In the genomic region with DNA sequence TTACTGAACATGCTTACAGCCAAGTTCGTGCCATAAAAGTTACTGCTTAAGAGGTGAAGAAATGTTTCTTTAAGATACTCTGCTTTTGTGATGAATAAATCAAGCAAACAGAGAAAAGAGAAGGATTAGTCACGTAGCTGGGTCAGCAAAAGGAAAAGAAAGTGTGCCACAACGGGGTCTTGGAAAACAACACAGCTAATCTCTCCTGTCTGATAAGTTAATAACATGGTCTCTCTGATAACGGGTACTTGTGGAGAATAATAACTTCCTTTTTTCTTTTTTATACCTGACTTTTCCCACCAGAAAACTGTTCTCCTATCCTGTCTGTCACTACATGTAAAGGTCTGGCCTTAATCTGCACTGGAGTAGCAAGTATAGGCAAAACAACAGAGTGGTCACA, we compare ENCODE assay signal across 19 mouse cellular contexts. TPM values are rescaled to one million over a fixed set of nuclear protein-coding genes. Genes with fewer than 3 reads are reported as not detected.
A peak's percentile ranks its signal among the peaks of the same experiment; 100 is the strongest.
DNase-seq lines count a peak whose midpoint lies in the region; ATAC-seq and TF ChIP-seq lines count a peak whose summit lies in the region.
"Had no signal": no experiment of that assay in that cellular context is flagged by ENCODE, and none has a peak within 500 bp of the region (broad histone marks: within the 10 kb centered on the region; RNA-seq: fewer than 3 reads in every experiment).

No protein-coding gene starts in this region.

- no peaks in the 10 kb centered on the region for H3K9me3 ChIP-seq in heart, embryonic 11.5 days (replicated peaks; ENCODE audit: control insufficient read depth, low read length)
- no peaks in the 10 kb centered on the region for H3K9me3 ChIP-seq in heart, embryonic 15.5 days (replicated peaks)
- no peaks in the 10 kb centered on the region for H3K9me3 ChIP-seq in megakaryocyte, embryonic 14.5 days
- H3K9me3 ChIP-seq: embryonic facial prominence, embryonic 12.5 days; forebrain, embryonic 12.5 days; hindbrain, embryonic 15.5 days had no signal

- no peak for ATAC-seq in heart, embryonic 11.5 days (replicated peaks; ENCODE audit: insufficient number of reproducible peaks, low FRiP score, low TSS enrichment)
- ATAC-seq in heart, embryonic 15.5 days (replicated peaks; ENCODE audit: insufficient number of reproducible peaks, insufficient read depth, low FRiP score, low read depth), result no peak
- ATAC-seq in megakaryocyte, adult 5-6 weeks (ENCODE audit: poor library complexity, severe bottlenecking), result no peak
- ATAC-seq: activated CD4-positive, CD25-positive, alpha-beta regulatory T cell, adult 4 months; forebrain, postnatal 0 days; intestine, embryonic 16.5 days; Patski had no signal

- H3K4me1 ChIP-seq in heart, embryonic 11.5 days (ENCODE audit: control insufficient read depth, insufficient read depth, low read length), result peaks cover 51% of the 10 kb centered on the region
- peaks cover 8% of the 10 kb centered on the region for H3K4me1 ChIP-seq in heart, adult 2 months (ENCODE audit: control insufficient read depth, insufficient read depth, low read length)
- peaks cover 47% of the 10 kb centered on the region for H3K4me1 ChIP-seq in heart, embryonic 15.5 days (replicated peaks)
- H3K4me1 ChIP-seq in megakaryocyte, embryonic 14.5 days, result peaks cover 94% of the 10 kb centered on the region

- H3K79me2 ChIP-seq in heart, adult 2 months (replicated peaks; ENCODE audit: control insufficient read depth, insufficient read depth, low read length), result peaks cover 3% of the 10 kb centered on the region; the same call in 1 of the 2 replicates

- no peak overlapping the region for H3K9ac ChIP-seq in heart, embryonic 11.5 days (ENCODE audit: low read depth, low read length)
- no peak overlapping the region for H3K9ac ChIP-seq in heart, adult 2 months (ENCODE audit: low read depth, low read length)
- H3K9ac ChIP-seq in heart, embryonic 15.5 days, result no peak overlapping the region
- H3K9ac ChIP-seq: embryonic facial prominence, embryonic 12.5 days; forebrain, embryonic 12.5 days; forebrain, postnatal 0 days; hindbrain, embryonic 15.5 days had no signal

- peak overlapping the region; percentile 15; the same call in 1 of the 2 replicates for H3K27ac ChIP-seq in heart, embryonic 11.5 days (ENCODE audit: low read depth, low read length)
- H3K27ac ChIP-seq in heart, adult 2 months, result no peak overlapping the region
- H3K27ac ChIP-seq in heart, embryonic 15.5 days, result peak overlapping the region; percentile 37; the same call in 1 of the 2 replicates
- H3K27ac ChIP-seq: embryonic facial prominence, embryonic 12.5 days; forebrain, embryonic 12.5 days; hindbrain, embryonic 15.5 days had no signal

- DNase-seq in heart, adult 2 months, result no peak
- no peak for DNase-seq in heart, adult 18-20 months
- no peak for DNase-seq in neural tube, embryonic 10.5 days (ENCODE audit: extremely low spot score, low spot score)
- DNase-seq: cerebellum, adult 11-12 months; cerebellum, adult 9-10 months; cerebellum, postnatal 25 days; forebrain, postnatal 0 days; gastrocnemius, postnatal 14 days; kidney, adult 2 months had no signal

- WGBS in heart, embryonic 11.5 days (ENCODE audit: insufficient replicate concordance), result 24% methylated on average over 4 of the region's 4 CpGs
- 51% methylated on average over 4 of the region's 4 CpGs for WGBS in heart, adult 2 months
- WGBS in heart, embryonic 15.5 days, result 30% methylated on average over 4 of the region's 4 CpGs

- no peaks in the 10 kb centered on the region for H3K27me3 ChIP-seq in heart, embryonic 11.5 days (ENCODE audit: control insufficient read depth, insufficient read depth, low read length)
- no peaks in the 10 kb centered on the region for H3K27me3 ChIP-seq in heart, adult 2 months (ENCODE audit: control insufficient read depth, insufficient read depth, low read length)
- no peaks in the 10 kb centered on the region for H3K27me3 ChIP-seq in heart, embryonic 15.5 days
- no peaks in the 10 kb centered on the region for H3K27me3 ChIP-seq in megakaryocyte, embryonic 14.5 days (replicated peaks)
- H3K27me3 ChIP-seq: embryonic facial prominence, embryonic 12.5 days; forebrain, embryonic 12.5 days; hindbrain, embryonic 15.5 days; Patski had no signal

- H3K4me2 ChIP-seq in heart, embryonic 11.5 days, result no peak overlapping the region
- H3K4me2 ChIP-seq in heart, embryonic 15.5 days, result no peak overlapping the region
- H3K4me2 ChIP-seq: embryonic facial prominence, embryonic 12.5 days; forebrain, embryonic 12.5 days; hindbrain, embryonic 15.5 days had no signal

- H3K4me3 ChIP-seq in heart, embryonic 11.5 days (ENCODE audit: low read depth, low read length), result no peak overlapping the region
- no peak overlapping the region for H3K4me3 ChIP-seq in heart, adult 2 months
- H3K4me3 ChIP-seq in heart, embryonic 15.5 days, result no peak overlapping the region
- peak overlapping the region; percentile 38 for H3K4me3 ChIP-seq in megakaryocyte, embryonic 14.5 days (replicated peaks)
- H3K4me3 ChIP-seq: embryonic facial prominence, embryonic 12.5 days; forebrain, embryonic 12.5 days; hindbrain, embryonic 15.5 days had no signal

- TF ChIP-seq EP300 in heart, adult 2 months (IDR thresholded peaks at IDR 0.05; ENCODE audit: insufficient read depth, low read depth, low read length), result no peak

- TF ChIP-seq CTCF in heart, adult 2 months (IDR thresholded peaks at IDR 0.05), result no peak

- TF ChIP-seq POLR2A in heart, adult 2 months (IDR thresholded peaks at IDR 0.05; ENCODE audit: insufficient read depth, low read depth, low read length), result no peak

- intact Hi-C loops in heart, adult 2 months (cut with DNase I), result no loop called here

- H3K36me3 ChIP-seq in heart, embryonic 11.5 days (ENCODE audit: control insufficient read depth, insufficient read depth, low read length), result peaks cover 12% of the 10 kb centered on the region
- H3K36me3 ChIP-seq in heart, adult 2 months (ENCODE audit: control insufficient read depth, insufficient read depth, low read length), result peaks cover 24% of the 10 kb centered on the region
- H3K36me3 ChIP-seq in heart, embryonic 15.5 days, result peaks cover 15% of the 10 kb centered on the region; the same call in 1 of the 2 replicates
- peaks cover 99% of the 10 kb centered on the region for H3K36me3 ChIP-seq in megakaryocyte, embryonic 14.5 days (replicated peaks; ENCODE audit: low read length)

RNA-seq across cellular contexts. Expression of a gene that starts 37.4 kb away (rescaled TPM):
- polyA plus RNA-seq in heart, embryonic 11.5 days (2014; fragmentation: Nextera tagmentation; extraction: Ambion mirVana), result 72.8 and 89.0 TPM in 2 replicates
- total RNA-seq in heart, adult 2 months (2021), result 10 to 100 TPM; 29.0 to 31.4 TPM
- 18.2 and 22.6 TPM in 2 replicates for polyA plus RNA-seq in heart, adult 2 months (2012; rRNA removed)
- polyA plus RNA-seq in heart, embryonic 15.5 days (2015; fragmentation: Nextera tagmentation; extraction: Ambion mirVana), result 51.8 and 67.7 TPM in 2 replicates
- total RNA-seq in heart, adult 18-20 months (2021), result 10 to 100 TPM; 25.0 to 25.2 TPM
- 121 and 264 TPM in 2 replicates for polyA plus RNA-seq in megakaryocyte, embryonic 14.5 days (2012; ENCODE audit: insufficient read depth, low replicate concordance)
- total RNA-seq in megakaryocyte, adult 5-6 weeks (2015), result 3.3 and 4.2 TPM in 2 replicates
- total RNA-seq in megakaryocyte, adult 5-6 weeks (2017), result 5.9 and 6.0 TPM in 2 replicates
